26 mouse cellular contexts compared by ENCODE assay signal in genomic region chr2:84612764-84613163, GRCm38 (mm10). TPM values are rescaled to one million over a fixed set of nuclear protein-coding genes. Genes with fewer than 3 reads are reported as not detected.
DNase-seq lines count a peak whose midpoint lies in the region; TF ChIP-seq lines count a peak whose summit lies in the region.
"Had no signal": no experiment of that assay in that cellular context is flagged by ENCODE, and none has a peak within 500 bp of the region (broad histone marks: within the 10 kb centered on the region; RNA-seq: fewer than 3 reads in every experiment).

No protein-coding gene starts in this region.

- peaks cover 87% of the 10 kb centered on the region for H3K36me3 ChIP-seq in liver, adult 2 months (ENCODE audit: control insufficient read depth, insufficient read depth, low read length)

- peaks cover 7% of the 10 kb centered on the region; the same call in 1 of the 2 replicates for H3K79me2 ChIP-seq in liver, adult 2 months (ENCODE audit: control insufficient read depth, insufficient read depth, low read length)

- peak; percentile 62 for DNase-seq in adrenal gland, postnatal 10 days
- DNase-seq in adrenal gland, postnatal 36 days, result no peak
- DNase-seq in kidney, adult 11 months, result peak; percentile 39
- no peak for DNase-seq in kidney, adult 18-20 months
- DNase-seq in kidney, adult 9 months, result peak; percentile 72
- DNase-seq in kidney, postnatal 10 days, result no peak
- peak; percentile 87 for DNase-seq in liver, adult 2 months (ENCODE audit: extremely low read depth, low read depth, low spot score)
- no peak for DNase-seq in liver
- DNase-seq: cerebellum, adult 11 months; cerebellum, adult 2 months; cerebellum, adult 9-11 months; cerebellum, postnatal 25 days; forebrain, postnatal 0 days; gastrocnemius, adult 2 months; gastrocnemius, postnatal 14 days; heart, adult 18-20 months; heart, postnatal 14 days; heart, postnatal 4 days had no signal

- no peak for TF ChIP-seq CTCF in liver, adult 2 months (IDR thresholded peaks at IDR 0.05; ENCODE audit: low read depth, low read length)

- H3K27ac ChIP-seq in liver, adult 2 months (replicated peaks; ENCODE audit: insufficient read depth, low read depth, low read length), result no peak overlapping the region; the same call in 1 of the 2 replicates
- H3K27ac ChIP-seq: embryonic facial prominence, embryonic 12.5 days; embryonic facial prominence, embryonic 15.5 days; gastrocnemius, adult 2 months; heart, embryonic 10.5 days; heart, embryonic 13.5 days; hindbrain, embryonic 14.5 days; hindbrain, postnatal 0 days had no signal

- H3K4me3 ChIP-seq in liver, adult 2 months (ENCODE audit: insufficient read depth, low read depth, low read length), result no peak overlapping the region
- H3K4me3 ChIP-seq: embryonic facial prominence, embryonic 12.5 days; embryonic facial prominence, embryonic 15.5 days; gastrocnemius, adult 2 months; heart, embryonic 10.5 days; heart, embryonic 13.5 days had no signal

- H3K4me1 ChIP-seq in liver, adult 2 months (ENCODE audit: control insufficient read depth, insufficient read depth, low read length), result peaks cover 13% of the 10 kb centered on the region; the same call in 1 of the 2 replicates
- H3K4me1 ChIP-seq: embryonic facial prominence, embryonic 12.5 days; embryonic facial prominence, embryonic 15.5 days; heart, embryonic 10.5 days; heart, embryonic 13.5 days had no signal

- H3K27me3 ChIP-seq in liver, adult 2 months (ENCODE audit: control insufficient read depth, insufficient read depth, low read length), result no peaks in the 10 kb centered on the region
- H3K27me3 ChIP-seq: embryonic facial prominence, embryonic 12.5 days; embryonic facial prominence, embryonic 15.5 days; heart, embryonic 13.5 days had no signal

- no peak for TF ChIP-seq POLR2A in liver, adult 2 months (IDR thresholded peaks at IDR 0.05; ENCODE audit: extremely low read depth, insufficient read depth, low read length)

- 27% methylated on average over 6 of the region's 6 CpGs for WGBS in liver, adult 2 months

- H3K9ac ChIP-seq in liver, adult 2 months (ENCODE audit: low read depth, low read length), result peak overlapping the region; percentile 34; the same call in 1 of the 2 replicates
- H3K9ac ChIP-seq: embryonic facial prominence, embryonic 12.5 days; embryonic facial prominence, embryonic 15.5 days; forebrain, postnatal 0 days; heart, embryonic 13.5 days; hindbrain, embryonic 14.5 days had no signal

RNA-seq across cellular contexts. Expression of gene Ctnnd1, which starts 37.8 kb away (rescaled TPM):
- total RNA-seq in adrenal gland, postnatal 10 days (2021), result 100 to 1,000 TPM; 112 to 126 TPM
- total RNA-seq in adrenal gland, postnatal 36 days (2021), result 100 to 1,000 TPM; 135 to 142 TPM
- 47.4 and 53.2 TPM in 2 replicates for total RNA-seq in liver, adult 2 months (2014; rRNA removed)
- 29.7 and 31.4 TPM in 2 replicates for polyA plus RNA-seq in liver, adult 2 months (2012; rRNA removed)

RNA-seq across cellular contexts. Expression of gene Btbd18, which starts 46.1 kb away (rescaled TPM):
- total RNA-seq in adrenal gland, postnatal 10 days (2021), result under 1 TPM in 1 of 2 experiments, not detected in 1; 0.15 TPM
- total RNA-seq in adrenal gland, postnatal 36 days (2021), result under 1 TPM in 1 of 2 experiments, not detected in 1; 0.10 TPM
- total RNA-seq in liver, adult 2 months (2014; rRNA removed), result 0.07 TPM in 1 of 2 replicates, not detected in the other
- polyA plus RNA-seq in liver, adult 2 months (2012; rRNA removed), result not detected in 2 replicates
- total RNA-seq: common myeloid progenitor, adult 5-6 weeks; gastrocnemius, adult 2 months; gastrocnemius, postnatal 14 days; heart, adult 18-20 months; heart, postnatal 14 days; hindbrain, postnatal 0 days had no signal
- polyA plus RNA-seq: cerebellum, adult 2 months; frontal cortex, adult 2 months had no signal

RNA-seq across cellular contexts. Expression of gene Selenoh, which starts 57.8 kb away (rescaled TPM):
- 10 to 100 TPM; 55.4 to 67.6 TPM for total RNA-seq in adrenal gland, postnatal 10 days (2021)
- 10 to 100 TPM; 27.2 to 47.4 TPM for total RNA-seq in adrenal gland, postnatal 36 days (2021)
- total RNA-seq in liver, adult 2 months (2014; rRNA removed), result 19.2 and 27.3 TPM in 2 replicates
- polyA plus RNA-seq in liver, adult 2 months (2012; rRNA removed), result 18.8 and 19.6 TPM in 2 replicates

Comparison
In these comparisons a context has a peak if more than half of its experiments do, and no peak if none do; other contexts are left out.
1. DNase-seq: peak in adrenal gland, postnatal 10 days (single experiment), kidney, adult 11 months (single experiment), kidney, adult 9 months (single experiment) and liver, adult 2 months (single experiment); none in adrenal gland, postnatal 36 days (0 of 2), kidney, adult 18-20 months (single experiment), kidney, postnatal 10 days (single experiment) and liver (single experiment).